Mouse (Mus musculus) neural tube, embryonic 12.5 days (tissue): ENCODE measurements around the gene Il18bp. TPM values are rescaled to one million over a fixed set of nuclear protein-coding genes. Genes with fewer than 3 reads are reported as not detected.

Experiments used
- ATAC-seq: fragments of 200-750 bp; cut with Nextera tagmentation; 2 replicates; pipeline ENCODE4 v1.8.0; 2017; ENCODE audit warnings: low read depth, mild to moderate bottlenecking, moderate TSS enrichment, moderate library complexity; ENCODE audit not compliant: low FRiP score
- H3K27ac ChIP-seq: fragments of 300-500 bp; sonication (generic); 2 replicates; pipeline ENCODE4 v1.5.1; 2016
- H3K27me3 ChIP-seq: fragments of 300-500 bp; sonication (generic); replicated peaks from 2 replicates; pipeline ENCODE4 v1.6.1; 2016; ENCODE audit warnings: mild to moderate bottlenecking
- H3K36me3 ChIP-seq: fragments of 300-500 bp; sonication (generic); 2 replicates; pipeline ENCODE4 v1.6.1; 2016; ENCODE audit warnings: mild to moderate bottlenecking
- H3K4me1 ChIP-seq: fragments of 300-500 bp; sonication (generic); 2 replicates; pipeline ENCODE4 v1.6.1; 2016
- H3K4me2 ChIP-seq: fragments of 300-500 bp; sonication (generic); replicated peaks from 2 replicates; pipeline ENCODE4 v1.6.1; 2016; ENCODE audit warnings: mild to moderate bottlenecking
- H3K4me3 ChIP-seq: fragments of 300-500 bp; sonication (generic); 2 replicates; pipeline ENCODE4 v1.5.1; 2016
- H3K9ac ChIP-seq: fragments of 300-500 bp; sonication (generic); 2 replicates; pipeline ENCODE4 v1.6.1; 2016; ENCODE audit warnings: mild to moderate bottlenecking
- H3K9me3 ChIP-seq: fragments of 300-500 bp; sonication (generic); 2 replicates; pipeline ENCODE4 v1.6.1; 2016; ENCODE audit warnings: mild to moderate bottlenecking
- WGBS: fragments of 180-500 bp; shearing (Covaris S2); methylation state at CpG from one replicate; pipeline ENCODE4 v1.1.7; 2016; 5-methylcytosine and 5-hydroxymethylcytosine counted together
- polyA plus RNA-seq: library from polyadenylated mRNA; unstranded; fragments of >200 nt; fragmentation: Nextera tagmentation; extraction: Ambion mirVana; gene quantifications from 2 replicates; pipeline ENCODE4 v1.2.1, GENCODE M21; 2016

Gene Il18bp
- polyA plus RNA-seq, 1 experiment from 2014 or later: 4.1 TPM

GRCm38 (mm10) chr7:102000296-102000695, 18.2 kb downstream of the Il18bp start:
- peak overlapping the region; percentile 21; the same call in 1 of the 2 replicates for H3K9ac ChIP-seq
- H3K4me1 ChIP-seq: no peaks in the 10 kb centered on the region
- H3K27me3 ChIP-seq: no peaks in the 10 kb centered on the region
- 87% methylated on average over 8 of the region's 8 CpGs for WGBS
- no peak overlapping the region for H3K4me2 ChIP-seq
- H3K36me3 ChIP-seq: peaks cover 92% of the 10 kb centered on the region
- H3K9me3 ChIP-seq: no peaks in the 10 kb centered on the region
- H3K27ac ChIP-seq: no peak overlapping the region
- no peak overlapping the region for H3K4me3 ChIP-seq
- ATAC-seq: no peak

DNA sequence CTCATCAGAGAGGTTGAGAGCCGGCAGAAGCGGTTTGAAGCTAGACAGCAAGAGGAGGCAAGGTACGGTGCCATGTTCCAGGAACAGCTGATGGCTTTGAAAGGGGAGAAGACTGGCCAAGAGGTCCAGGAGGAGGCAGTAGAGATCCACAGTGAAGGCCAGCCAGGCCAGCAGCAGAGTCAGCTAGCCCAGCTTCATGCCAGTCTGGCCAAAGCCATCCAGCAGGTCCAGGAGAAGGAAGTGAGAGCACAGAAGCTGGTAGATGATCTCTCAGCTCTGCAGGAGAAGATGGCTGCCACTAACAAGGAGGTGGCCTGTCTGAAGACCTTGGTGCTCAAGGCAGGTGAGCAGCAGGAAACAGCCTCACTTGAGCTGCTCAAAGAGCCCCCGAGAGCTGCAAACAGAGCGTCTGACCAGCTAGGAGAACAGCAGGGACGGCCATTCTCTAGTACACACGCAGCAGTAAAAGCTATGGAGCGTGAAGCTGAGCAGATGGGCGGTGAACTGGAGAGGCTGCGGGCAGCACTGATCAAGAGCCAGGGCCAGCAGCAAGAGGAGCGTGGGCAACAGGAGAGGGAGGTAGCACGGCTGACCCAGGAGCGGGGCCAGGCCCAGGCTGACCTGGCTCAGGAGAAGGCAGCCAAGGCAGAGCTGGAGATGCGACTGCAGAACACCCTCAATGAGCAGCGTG, 18.9 kb downstream of the Il18bp start:
- Histone ChIP-seq H3K27ac (no peak overlapping the region), H3K4me1 (no peaks in the 10 kb centered on the region), H3K4me2 (no peak overlapping the region), H3K36me3 (peaks cover 94% of the 10 kb centered on the region), H3K9ac (no peak overlapping the region), H3K4me3 (no peak overlapping the region), H3K27me3 (no peaks in the 10 kb centered on the region), H3K9me3 (no peaks in the 10 kb centered on the region)
- no peak for ATAC-seq
- WGBS: 89% methylated on average over 15 of the region's 15 CpGs

DNA sequence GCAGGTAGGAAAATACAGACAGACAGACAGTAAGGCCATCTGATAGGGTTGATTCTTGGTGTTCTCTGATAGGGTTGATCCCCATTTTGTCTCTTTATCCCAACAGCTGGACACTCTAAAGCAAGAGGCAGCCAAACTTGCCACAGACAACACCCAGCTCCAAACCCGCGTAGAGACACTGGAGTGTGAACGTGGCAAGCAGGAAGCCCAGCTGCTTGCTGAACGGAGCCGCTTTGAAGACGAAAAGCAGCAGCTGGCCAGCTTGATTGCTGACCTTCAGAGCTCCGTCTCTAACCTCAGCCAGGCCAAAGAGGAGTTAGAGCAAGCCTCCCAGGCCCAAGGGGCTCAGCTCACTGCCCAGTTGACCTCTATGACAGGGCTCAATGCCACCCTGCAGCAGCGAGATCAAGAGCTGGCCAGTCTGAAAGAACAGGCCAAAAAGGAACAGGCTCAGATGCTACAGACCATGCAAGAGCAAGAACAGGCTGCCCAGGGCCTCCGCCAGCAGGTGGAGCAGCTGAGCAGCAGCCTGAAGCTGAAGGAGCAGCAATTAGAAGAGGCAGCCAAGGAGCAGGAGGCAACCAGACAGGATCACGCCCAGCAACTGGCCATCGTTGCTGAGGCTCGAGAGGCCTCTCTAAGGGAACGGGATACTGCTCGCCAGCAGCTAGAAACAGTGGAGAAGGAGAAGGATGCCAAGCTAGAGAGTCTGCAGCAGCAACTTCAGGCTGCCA, 20.1 kb downstream of the Il18bp start:
- peaks cover 97% of the 10 kb centered on the region for H3K36me3 ChIP-seq
- 0 out of 2 replicates have a peak overlapping the region, but pooled peaks have one; percentile 20 for H3K27ac ChIP-seq
- no peak overlapping the region for H3K4me3 ChIP-seq
- H3K9ac ChIP-seq: no peak overlapping the region
- no peaks in the 10 kb centered on the region for H3K9me3 ChIP-seq
- 70% methylated on average over 14 of the region's 14 CpGs for WGBS
- no peaks in the 10 kb centered on the region for H3K4me1 ChIP-seq
- no peaks in the 10 kb centered on the region for H3K27me3 ChIP-seq
- no peak overlapping the region for H3K4me2 ChIP-seq
- peak; percentile 72; the same call in 1 of the 2 replicates for ATAC-seq

- H3K4me2 ChIP-seq: no peak overlapping the region
- WGBS: 93% methylated on average over 3 of the region's 3 CpGs
- no peaks in the 10 kb centered on the region for H3K27me3 ChIP-seq
- ATAC-seq: no peak
- no peak overlapping the region for H3K9ac ChIP-seq
- H3K4me1 ChIP-seq: no peaks in the 10 kb centered on the region
- H3K36me3 ChIP-seq: peaks cover 98% of the 10 kb centered on the region
- no peak overlapping the region for H3K4me3 ChIP-seq
- no peak overlapping the region for H3K27ac ChIP-seq
- no peaks in the 10 kb centered on the region for H3K9me3 ChIP-seq
Observed at GRCm38 (mm10) chr7:101994241-101994640, 24.2 kb downstream of the Il18bp start.

DNA sequence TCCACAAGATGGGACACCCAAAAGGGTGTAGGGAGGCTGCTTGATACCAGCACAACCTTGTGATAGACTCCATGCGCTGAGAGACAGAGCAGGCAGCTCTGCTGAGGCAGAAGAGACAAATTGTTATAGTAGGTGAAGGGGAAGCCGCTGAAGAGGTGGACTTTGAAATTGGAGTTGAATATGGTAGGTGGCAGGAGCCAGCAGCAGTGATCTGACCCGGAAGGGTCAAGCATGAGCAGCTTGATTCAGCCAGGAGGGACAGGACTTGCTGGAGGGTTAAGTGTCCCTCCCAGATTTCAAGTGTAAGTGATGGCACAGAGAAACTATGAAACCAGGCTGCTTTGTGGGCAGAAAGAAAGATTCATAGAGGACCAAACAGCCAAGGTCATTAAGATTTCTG, 33.4 kb downstream of the Il18bp start:
- H3K4me1 ChIP-seq: no peaks in the 10 kb centered on the region
- H3K4me2 ChIP-seq: no peak overlapping the region
- H3K4me3 ChIP-seq: no peak overlapping the region
- ATAC-seq: no peak
- no peaks in the 10 kb centered on the region for H3K27me3 ChIP-seq
- 92% methylated on average over 3 of the region's 3 CpGs for WGBS
- H3K9me3 ChIP-seq: no peaks in the 10 kb centered on the region
- H3K36me3 ChIP-seq: peaks cover 47% of the 10 kb centered on the region
- H3K27ac ChIP-seq: no peak overlapping the region
- H3K9ac ChIP-seq: no peak overlapping the region

DNA sequence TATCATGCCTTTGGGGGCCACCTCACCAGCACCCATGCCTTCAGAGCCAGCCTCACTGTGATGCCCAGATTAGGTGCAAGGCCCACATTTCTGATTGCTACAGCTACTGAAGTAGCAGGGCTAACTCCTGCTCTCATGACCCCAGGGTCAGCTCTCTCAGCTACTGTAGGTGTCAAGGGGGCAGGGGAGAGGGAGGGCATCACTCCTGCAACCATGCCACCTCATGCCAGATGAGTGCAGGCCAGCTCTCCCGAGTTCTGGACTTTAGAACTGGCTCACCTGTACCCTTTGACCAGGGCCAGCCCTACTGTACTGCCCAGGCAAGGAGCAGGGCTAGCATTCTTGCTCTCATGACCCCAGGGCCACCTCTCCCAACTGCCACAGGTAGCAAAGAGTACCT, 35.8 kb downstream of the Il18bp start:
- WGBS: 68% methylated on average over 1 of the region's 1 CpGs
- H3K4me1 ChIP-seq: no peaks in the 10 kb centered on the region
- peaks cover 29% of the 10 kb centered on the region for H3K36me3 ChIP-seq
- no peak overlapping the region for H3K9ac ChIP-seq
- H3K9me3 ChIP-seq: no peaks in the 10 kb centered on the region
- no peak overlapping the region for H3K27ac ChIP-seq
- no peaks in the 10 kb centered on the region for H3K27me3 ChIP-seq
- H3K4me2 ChIP-seq: no peak overlapping the region
- no peak for ATAC-seq
- no peak overlapping the region for H3K4me3 ChIP-seq

GRCm38 (mm10) chr7:101974505-101974904, 44.0 kb downstream of the Il18bp start:
- no peak for ATAC-seq
- Histone ChIP-seq H3K9me3 (no peaks in the 10 kb centered on the region), H3K36me3 (peaks cover 7% of the 10 kb centered on the region), H3K4me3 (no peak overlapping the region), H3K4me2 (no peak overlapping the region), H3K4me1 (peaks cover 34% of the 10 kb centered on the region), H3K27ac (no peak overlapping the region), H3K9ac (no peak overlapping the region), H3K27me3 (no peaks in the 10 kb centered on the region)
- WGBS: 58% methylated on average over 2 of the region's 2 CpGs

DNA sequence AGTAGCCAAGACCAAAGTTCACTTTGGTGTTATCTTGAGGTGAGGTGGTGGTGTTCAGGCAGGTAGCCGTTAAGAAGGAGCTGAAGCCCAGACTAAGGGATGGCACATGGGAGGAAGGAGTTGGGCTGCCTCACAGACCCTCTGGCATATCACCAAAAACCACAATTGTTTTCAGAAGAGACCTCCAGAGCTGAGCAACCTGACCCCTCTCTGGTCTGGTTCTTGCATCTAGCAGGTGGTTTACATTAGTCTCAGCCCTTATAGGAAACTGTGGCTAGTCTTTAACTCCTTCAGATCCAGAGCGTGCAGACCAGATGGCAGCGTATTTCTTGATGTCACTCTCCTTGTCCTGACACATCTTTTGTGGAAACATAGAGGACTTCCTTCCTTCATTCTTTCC, 44.8 kb downstream of the Il18bp start:
- Histone ChIP-seq H3K4me3 (no peak overlapping the region), H3K27me3 (no peaks in the 10 kb centered on the region), H3K27ac (no peak overlapping the region), H3K9me3 (no peaks in the 10 kb centered on the region), H3K4me2 (peak overlapping the region; percentile 14; the same call in 1 of the 2 replicates), H3K36me3 (peaks cover 3% of the 10 kb centered on the region), H3K9ac (no peak overlapping the region), H3K4me1 (peaks cover 40% of the 10 kb centered on the region)
- 80% methylated on average over 3 of the region's 3 CpGs for WGBS
- ATAC-seq: no peak

DNA sequence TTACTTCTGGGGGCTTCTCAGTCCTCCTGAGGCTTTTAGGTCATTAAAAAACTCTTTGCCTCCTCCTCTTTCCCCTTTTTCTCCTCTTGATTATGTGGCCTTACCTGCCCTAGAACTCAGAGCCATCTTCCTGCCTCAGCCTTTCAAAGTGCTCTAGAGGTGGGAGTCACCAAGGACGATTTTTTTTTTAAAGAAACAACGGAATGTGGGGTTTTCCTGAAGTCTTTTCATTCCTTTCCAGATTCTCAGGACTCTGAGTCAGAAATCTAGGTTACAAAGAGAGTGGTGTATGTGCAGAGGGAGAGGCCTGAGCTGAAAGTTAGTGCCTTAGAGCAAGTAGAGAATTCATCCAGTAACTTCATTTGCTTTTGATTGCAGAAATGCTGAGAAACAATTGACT, 46.8 kb downstream of the Il18bp start:
- Histone ChIP-seq H3K9me3 (no peaks in the 10 kb centered on the region), H3K4me1 (peaks cover 42% of the 10 kb centered on the region)
- WGBS: 57% methylated on average over 2 of the region's 2 CpGs

GRCm38 (mm10) chr7:101970821-101971461, 47.5 kb downstream of the Il18bp start:
- H3K27me3 ChIP-seq: no peaks in the 10 kb centered on the region
- peak; percentile 73 for ATAC-seq
- H3K27ac ChIP-seq: peak overlapping the region; percentile 97
- H3K4me3 ChIP-seq: peak overlapping the region; percentile 72
- 8% methylated on average over 19 of the region's 19 CpGs for WGBS
- no peaks in the 10 kb centered on the region for H3K36me3 ChIP-seq
- no peaks in the 10 kb centered on the region for H3K9me3 ChIP-seq
- peak overlapping the region; percentile 94 for H3K9ac ChIP-seq
- peaks cover 42% of the 10 kb centered on the region for H3K4me1 ChIP-seq
- H3K4me2 ChIP-seq: peak overlapping the region; percentile 80

More for the DNA sequence above, 46.8 kb downstream of the Il18bp start:
- Histone ChIP-seq H3K36me3 (no peaks in the 10 kb centered on the region), H3K9ac (peak overlapping the region; percentile 94), H3K4me3 (peak overlapping the region; percentile 72; the same call in 1 of the 2 replicates), H3K27ac (peak overlapping the region; percentile 97), H3K27me3 (no peaks in the 10 kb centered on the region), H3K4me2 (peak overlapping the region; percentile 80)
- no peak for ATAC-seq

GRCm38 (mm10) chr7:101970429-101970775, 48.1 kb downstream of the Il18bp start:
- Histone ChIP-seq H3K4me3 (peak overlapping the region; percentile 72), H3K27ac (peak overlapping the region; percentile 97), H3K4me2 (peak overlapping the region; percentile 80), H3K4me1 (peaks cover 42% of the 10 kb centered on the region), H3K9me3 (no peaks in the 10 kb centered on the region), H3K27me3 (no peaks in the 10 kb centered on the region), H3K9ac (peak overlapping the region; percentile 94), H3K36me3 (no peaks in the 10 kb centered on the region)
- under 1% methylated on average over 8 of the region's 17 CpGs for WGBS
- peak; percentile 81 for ATAC-seq

GRCm38 (mm10) chr7:101969694-101970428, 48.6 kb downstream of the Il18bp start:
- H3K9me3 ChIP-seq: no peaks in the 10 kb centered on the region
- H3K27me3 ChIP-seq: no peaks in the 10 kb centered on the region
- under 1% methylated on average over 53 of the region's 53 CpGs for WGBS
- H3K4me1 ChIP-seq: peaks cover 42% of the 10 kb centered on the region
- H3K4me3 ChIP-seq: peak overlapping the region; percentile 72
- H3K36me3 ChIP-seq: no peaks in the 10 kb centered on the region
- H3K9ac ChIP-seq: peak overlapping the region; percentile 94
- H3K4me2 ChIP-seq: peak overlapping the region; percentile 80
- peak overlapping the region; percentile 97 for H3K27ac ChIP-seq
- peak; percentile 90 for ATAC-seq
